Mouse (Mus musculus) C2C12 (cell line): ENCODE data around the gene Gnao1.

Experiments used
- CTCF ChIP-seq: IDR thresholded peaks from one replicate; pipeline ENCODE4 v1.5.1; 2011; ENCODE audit not compliant: control insufficient read depth, insufficient read depth, insufficient read length
- MAX ChIP-seq: IDR thresholded peaks from one replicate; pipeline ENCODE4 v1.6.1; 2011; ENCODE audit warnings: mild to moderate bottlenecking, control low read depth

GRCm38 (mm10) chr8:93933288-93933687 is 123.5 kb downstream of the Gnao1 start:
- no peak for TF ChIP-seq CTCF
- no peak for TF ChIP-seq MAX
